Mouse (Mus musculus) layer of hippocampus, adult 9-10 months (tissue): Measurements from ENCODE around the gene Cass4.
A peak's percentile ranks its signal among the peaks of the same experiment; 100 is the strongest.

ENCODE experiments used
- DNase-seq: peaks from one replicate; pipeline ENCODE4 v3.0.0; 2022; ENCODE audit warnings: low spot score

Cass4 gene

GRCm38 (mm10) chr2:172393391-172394051 lies at the start of gene Cass4:
Gene Cass4 (plus strand): TSS chr2:172393794.
- no peak for DNase-seq

GRCm38 (mm10) chr2:172344669-172345068 lies 48.9 kb upstream of the Cass4 start:
- no peak for DNase-seq

- peak; percentile 89 for DNase-seq
Measured at GRCm38 (mm10) chr2:172345258-172345738, 48.3 kb upstream of the Cass4 start, which contains the start of gene Fam210b. Gene Fam210b (plus strand): TSS chr2:172345565.

- no peak for DNase-seq
Measured at GRCm38 (mm10) chr2:172346034-172346929, 47.3 kb upstream of the Cass4 start.

GRCm38 (mm10) chr2:172346933-172347611 lies 46.5 kb upstream of the Cass4 start:
- no peak for DNase-seq

GRCm38 (mm10) chr2:172348297-172348950 lies 45.2 kb upstream of the Cass4 start:
- DNase-seq = no peak

- no peak for DNase-seq
Measured at GRCm38 (mm10) chr2:172349776-172350175, 43.8 kb upstream of the Cass4 start.

GRCm38 (mm10) chr2:172350773-172351172 lies 42.8 kb upstream of the Cass4 start:
- DNase-seq = no peak

- DNase-seq = no peak
Measured at GRCm38 (mm10) chr2:172353218-172353617, 40.4 kb upstream of the Cass4 start.

GRCm38 (mm10) chr2:172354761-172355160 lies 38.8 kb upstream of the Cass4 start:
- no peak for DNase-seq

GRCm38 (mm10) chr2:172355833-172356232 lies 37.8 kb upstream of the Cass4 start:
- no peak for DNase-seq

- DNase-seq = no peak
Measured at GRCm38 (mm10) chr2:172363176-172363575, 30.4 kb upstream of the Cass4 start.

GRCm38 (mm10) chr2:172370411-172371223 lies 23.0 kb upstream of the Cass4 start, which contains the start of the genes Aurka and Cstf1:
Gene Aurka (minus strand): TSS chr2:172370535.
Gene Cstf1 (plus strand): TSS chr2:172370681.
- peak; percentile 91 for DNase-seq

- DNase-seq = no peak
Measured at GRCm38 (mm10) chr2:172371258-172371657, 22.3 kb upstream of the Cass4 start.

GRCm38 (mm10) chr2:172376551-172376950 lies 17.0 kb upstream of the Cass4 start:
- no peak for DNase-seq

- DNase-seq = no peak
Measured at GRCm38 (mm10) chr2:172376999-172377515, 16.5 kb upstream of the Cass4 start.

GRCm38 (mm10) chr2:172378332-172378731 lies 15.3 kb upstream of the Cass4 start:
- DNase-seq = no peak

- DNase-seq = no peak
Measured at GRCm38 (mm10) chr2:172380513-172380912, 13.1 kb upstream of the Cass4 start.

- no peak for DNase-seq
Measured at GRCm38 (mm10) chr2:172381341-172381740, 12.3 kb upstream of the Cass4 start.

- DNase-seq = no peak
Measured at GRCm38 (mm10) chr2:172381898-172382297, 11.7 kb upstream of the Cass4 start.

- no peak for DNase-seq
Measured at GRCm38 (mm10) chr2:172384715-172385114, 8.9 kb upstream of the Cass4 start.
